Mouse (Mus musculus): ENCODE results near the gene Sept5. TPM values are rescaled to one million over a fixed set of nuclear protein-coding genes. Genes with fewer than 3 reads are reported as not detected.

Gene Sept5
- total and polyA plus RNA-seq, 3 experiments: 9.1 to 12.9 (median 12.6) TPM

GRCm38 (mm10) chr16:18611752-18612151, 18.0 kb downstream of the Sept5 start:
- DNase-seq: no peak

GRCm38 (mm10) chr16:18609099-18609498, 20.7 kb downstream of the Sept5 start:
- no peak for DNase-seq

GRCm38 (mm10) chr16:18608226-18608625, 21.5 kb downstream of the Sept5 start:
- DNase-seq: no peak

- no peak for DNase-seq
Measured at GRCm38 (mm10) chr16:18605705-18606104, 24.0 kb downstream of the Sept5 start.

- peak; percentile 38 for DNase-seq
Measured at GRCm38 (mm10) chr16:18604267-18604701, 25.5 kb downstream of the Sept5 start.

GRCm38 (mm10) chr16:18601447-18601846, 28.3 kb downstream of the Sept5 start:
- DNase-seq: no peak

- DNase-seq: no peak
Measured at GRCm38 (mm10) chr16:18598006-18598405, 31.7 kb downstream of the Sept5 start.

- DNase-seq: no peak
Measured at GRCm38 (mm10) chr16:18596255-18596654, 33.5 kb downstream of the Sept5 start.

GRCm38 (mm10) chr16:18593930-18594329, 35.8 kb downstream of the Sept5 start:
- no peak for DNase-seq

- DNase-seq: no peak
Measured at GRCm38 (mm10) chr16:18591047-18592018, 38.4 kb downstream of the Sept5 start.

- DNase-seq: no peak
Measured at GRCm38 (mm10) chr16:18589804-18590790, 39.7 kb downstream of the Sept5 start, which contains the start of gene Tbx1. Gene Tbx1 (minus strand): TSS chr16:18590671.

GRCm38 (mm10) chr16:18589080-18589621, 40.6 kb downstream of the Sept5 start:
- no peak for DNase-seq

- DNase-seq: no peak
Measured at GRCm38 (mm10) chr16:18588738-18589055, 41.1 kb downstream of the Sept5 start.

GRCm38 (mm10) chr16:18587847-18588737, 41.7 kb downstream of the Sept5 start:
- DNase-seq: no peak

GRCm38 (mm10) chr16:18586906-18587546, 42.7 kb downstream of the Sept5 start:
- no peak for DNase-seq

- no peak for DNase-seq
Measured at GRCm38 (mm10) chr16:18586076-18586905, 43.5 kb downstream of the Sept5 start.

GRCm38 (mm10) chr16:18585676-18586075, 44.1 kb downstream of the Sept5 start:
- DNase-seq: no peak

- DNase-seq: no peak
Measured at GRCm38 (mm10) chr16:18584901-18585510, 44.7 kb downstream of the Sept5 start.

All from adrenal gland, adult 2 months (tissue).